14 mouse cellular contexts compared by ENCODE assay signal in genomic region chr11:106982351-106982750, GRCm38 (mm10). TPM values are rescaled to one million over a fixed set of nuclear protein-coding genes. Genes with fewer than 3 reads are reported as not detected.
DNase-seq lines count a peak whose midpoint lies in the region; ATAC-seq and TF ChIP-seq lines count a peak whose summit lies in the region.
"Had no signal": no experiment of that assay in that cellular context is flagged by ENCODE, and none has a peak within 500 bp of the region (broad histone marks: within the 10 kb centered on the region; RNA-seq: fewer than 3 reads in every experiment).

No protein-coding gene starts in this region.

- peak overlapping the region; percentile 63 for H3K27ac ChIP-seq in kidney, adult 2 months (ENCODE audit: insufficient read depth, low read depth, low read length)
- peak overlapping the region; percentile 35 for H3K27ac ChIP-seq in lung, embryonic 16.5 days (ENCODE audit: low read length)
- H3K27ac ChIP-seq in brown adipose tissue, adult 24 weeks (replicated peaks; ENCODE audit: low read depth, low read length): peak overlapping the region; percentile 70
- H3K27ac ChIP-seq in stomach, postnatal 0 days (replicated peaks): peak overlapping the region; percentile 53; the same call in 1 of the 2 replicates
- H3K27ac ChIP-seq: heart, embryonic 15.5 days; liver, embryonic 13.5 days had no signal

- H3K4me2 ChIP-seq in lung, embryonic 16.5 days (ENCODE audit: low read depth, low read length): no peak overlapping the region
- H3K4me2 ChIP-seq in stomach, postnatal 0 days (replicated peaks; ENCODE audit: low read depth): no peak overlapping the region
- H3K4me2 ChIP-seq: heart, embryonic 15.5 days; liver, embryonic 13.5 days had no signal

- no peak for TF ChIP-seq POLR2A in kidney, adult 2 months (IDR thresholded peaks at IDR 0.05; ENCODE audit: low read depth, low read length)

- H3K36me3 ChIP-seq in kidney, adult 2 months (ENCODE audit: control insufficient read depth, insufficient read depth, low read length): no peaks in the 10 kb centered on the region
- 0 out of 2 replicates have a peak, but pooled peaks cover 2% of the 10 kb centered on the region for H3K36me3 ChIP-seq in lung, embryonic 16.5 days (ENCODE audit: control insufficient read depth, insufficient read depth, low read length)
- no peaks in the 10 kb centered on the region for H3K36me3 ChIP-seq in stomach, postnatal 0 days (ENCODE audit: control insufficient read depth, insufficient read depth, low read length)
- H3K36me3 ChIP-seq: heart, embryonic 15.5 days had no signal

- no peak for TF ChIP-seq EP300 in stomach, postnatal 0 days (optimal IDR thresholded peaks at IDR 0.05)

- DNase-seq in kidney, adult 2 months: peak; percentile 35
- DNase-seq in kidney, postnatal 25 days: no peak
- DNase-seq in lung, postnatal 25 days (ENCODE audit: low spot score): no peak
- DNase-seq in stomach, postnatal 0 days (ENCODE audit: low spot score): no peak
- no peak for DNase-seq in ovary, postnatal 10 days (ENCODE audit: low spot score)
- DNase-seq: cerebellum, adult 9-10 months; gastrocnemius, postnatal 25 days; liver, embryonic 13.5 days; thymus, adult 18-20 months had no signal

- peaks cover 8% of the 10 kb centered on the region; the same call in 1 of the 2 replicates for H3K4me1 ChIP-seq in kidney, adult 2 months (ENCODE audit: control insufficient read depth, insufficient read depth, low read length)
- H3K4me1 ChIP-seq in lung, embryonic 16.5 days (replicated peaks; ENCODE audit: control insufficient read depth, insufficient read depth, low read length): peaks cover 5% of the 10 kb centered on the region
- H3K4me1 ChIP-seq in brown adipose tissue, adult 24 weeks (ENCODE audit: control insufficient read depth, insufficient read depth, insufficient read length, low read length): peaks cover 3% of the 10 kb centered on the region; the same call in 1 of the 2 replicates
- H3K4me1 ChIP-seq in stomach, postnatal 0 days (replicated peaks; ENCODE audit: control insufficient read depth, insufficient read depth): no peaks in the 10 kb centered on the region

- no peak overlapping the region for H3K9ac ChIP-seq in lung, embryonic 16.5 days (ENCODE audit: low read length)
- H3K9ac ChIP-seq in stomach, postnatal 0 days (ENCODE audit: low read length): no peak overlapping the region
- H3K9ac ChIP-seq: heart, embryonic 15.5 days; liver, embryonic 13.5 days had no signal

- no peak for ATAC-seq in lung, embryonic 16.5 days (ENCODE audit: low read depth)
- ATAC-seq in stomach, postnatal 0 days (ENCODE audit: low FRiP score, low TSS enrichment): peak; percentile 81
- ATAC-seq: CD4-positive, CD25-positive, alpha-beta regulatory T cell, adult 4 months; hindbrain, embryonic 16.5 days had no signal

- no peak overlapping the region for H3K4me3 ChIP-seq in kidney, adult 2 months (ENCODE audit: insufficient read depth, low read depth, low read length)
- no peak overlapping the region for H3K4me3 ChIP-seq in lung, embryonic 16.5 days (ENCODE audit: low read length)
- H3K4me3 ChIP-seq in brown adipose tissue, adult 24 weeks (ENCODE audit: insufficient read depth, low read depth, low read length): no peak overlapping the region
- no peak overlapping the region for H3K4me3 ChIP-seq in stomach, postnatal 0 days (ENCODE audit: low read depth, low read length)
- H3K4me3 ChIP-seq: heart, embryonic 15.5 days; liver, embryonic 13.5 days had no signal

- 37% methylated on average over 5 of the region's 5 CpGs for WGBS in kidney, adult 2 months
- whole genome bisulfite sequencing in lung, embryonic 16.5 days: 14% methylated on average over 5 of the region's 5 CpGs
- WGBS in stomach, postnatal 0 days: 20% methylated on average over 5 of the region's 5 CpGs

- no peaks in the 10 kb centered on the region for H3K9me3 ChIP-seq in lung, embryonic 16.5 days (ENCODE audit: control insufficient read depth, low read length)
- no peaks in the 10 kb centered on the region for H3K9me3 ChIP-seq in stomach, postnatal 0 days (ENCODE audit: control insufficient read depth, low read length)
- H3K9me3 ChIP-seq: heart, embryonic 15.5 days; liver, embryonic 13.5 days had no signal

- TF ChIP-seq CTCF in kidney, adult 2 months (conservative IDR thresholded peaks at IDR 0.05; ENCODE audit: insufficient read depth, insufficient read length, low read depth, low read length): no peak
- TF ChIP-seq CTCF in stomach, postnatal 0 days (IDR thresholded peaks at IDR 0.05; ENCODE audit: low read depth): no peak

- H3K27me3 ChIP-seq in kidney, adult 2 months (replicated peaks; ENCODE audit: control insufficient read depth, insufficient read depth, low read length): no peaks in the 10 kb centered on the region
- no peaks in the 10 kb centered on the region for H3K27me3 ChIP-seq in lung, embryonic 16.5 days (ENCODE audit: control insufficient read depth, insufficient read depth, low read depth, low read length)
- H3K27me3 ChIP-seq in stomach, postnatal 0 days (ENCODE audit: control insufficient read depth, insufficient read depth, low read length): no peaks in the 10 kb centered on the region
- H3K27me3 ChIP-seq: heart, embryonic 15.5 days; liver, embryonic 13.5 days had no signal

RNA-seq across cellular contexts. Expression of gene Kpna2, which starts 17.0 kb away (rescaled TPM):
- 11.9 and 14.1 TPM in 2 replicates for polyA plus RNA-seq in kidney, adult 2 months (2012; rRNA removed)
- polyA plus RNA-seq in lung, embryonic 16.5 days (2015; fragmentation: Nextera tagmentation; extraction: Ambion mirVana): 437 and 492 TPM in 2 replicates
- polyA plus RNA-seq in brown adipose tissue, adult 24 weeks (2012; ENCODE audit: insufficient read depth, insufficient read length, missing spikeins): 11.1 and 13.8 TPM in 2 replicates
- polyA plus RNA-seq in stomach, postnatal 0 days (2015; fragmentation: Nextera tagmentation; extraction: Ambion mirVana): 146 and 158 TPM in 2 replicates

RNA-seq across cellular contexts. Expression of gene 1810010H24Rik, which starts 43.1 kb away (rescaled TPM):
- 1.8 and 2.6 TPM in 2 replicates for polyA plus RNA-seq in kidney, adult 2 months (2012; rRNA removed)
- polyA plus RNA-seq in lung, embryonic 16.5 days (2015; fragmentation: Nextera tagmentation; extraction: Ambion mirVana): 4.4 and 5.1 TPM in 2 replicates
- polyA plus RNA-seq in brown adipose tissue, adult 24 weeks (2012; ENCODE audit: insufficient read depth, insufficient read length, missing spikeins): 2.5 and 2.8 TPM in 2 replicates
- polyA plus RNA-seq in stomach, postnatal 0 days (2015; fragmentation: Nextera tagmentation; extraction: Ambion mirVana): 6.3 and 6.8 TPM in 2 replicates
